Mouse (Mus musculus) cerebellum, adult 2 months (tissue): ENCODE results near the gene Gm13124.

Source experiments
- CTCF ChIP-seq: fragments of 200-500 bp; IDR thresholded peaks from 2 replicates; pipeline ENCODE4 v1.5.1; 2011; ENCODE audit warnings: low read depth, mild to moderate bottlenecking, control low read depth, low read length, moderate library complexity, borderline replicate concordance; ENCODE audit not compliant: insufficient read depth
- POLR2A ChIP-seq: fragments of 200-500 bp; IDR thresholded peaks from 2 replicates; pipeline ENCODE4 v1.6.1; 2011; ENCODE audit warnings: low read length, control low read depth, borderline replicate concordance; ENCODE audit not compliant: insufficient read depth

DNA sequence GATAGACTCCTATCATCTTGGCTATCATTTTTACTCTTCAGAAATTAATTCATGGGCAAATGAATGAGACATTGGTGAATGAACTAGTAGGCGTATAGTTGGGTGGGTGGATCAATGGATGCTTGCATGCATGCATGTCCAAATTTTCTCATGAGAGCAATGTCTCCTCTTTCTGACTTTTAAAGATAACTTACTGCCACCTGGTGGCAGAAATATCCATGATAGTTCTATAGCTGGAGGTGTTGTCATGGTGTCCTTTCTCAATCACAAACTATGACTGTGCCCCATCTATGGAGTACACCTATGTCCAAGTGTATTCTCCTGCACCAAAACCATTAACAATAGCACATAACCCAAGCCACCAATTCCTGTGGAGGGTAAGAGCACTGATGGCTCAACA, 58.4 kb downstream of the Gm13124 start:
- no peak for TF ChIP-seq CTCF
- TF ChIP-seq POLR2A = no peak
